Mouse (Mus musculus) ES-E14 (cell line): ENCODE measurements around the gene Rcc2.

ENCODE experiments used
- CHD2 ChIP-seq: IDR thresholded peaks from 2 replicates; pipeline ENCODE4 v1.6.1; 2014; ENCODE audit warnings: mild to moderate bottlenecking, low read depth, low read length, inconsistent platforms
- HCFC1 ChIP-seq: IDR thresholded peaks from 2 replicates; pipeline ENCODE4 v1.6.1; 2012; ENCODE audit warnings: low read length, inconsistent platforms, borderline replicate concordance; ENCODE audit not compliant: insufficient read depth
- ZC3H11A ChIP-seq: IDR thresholded peaks from 2 replicates; pipeline ENCODE4 v1.6.1; 2012; ENCODE audit warnings: low read depth, mild to moderate bottlenecking, inconsistent platforms, low read length, borderline replicate concordance

DNA sequence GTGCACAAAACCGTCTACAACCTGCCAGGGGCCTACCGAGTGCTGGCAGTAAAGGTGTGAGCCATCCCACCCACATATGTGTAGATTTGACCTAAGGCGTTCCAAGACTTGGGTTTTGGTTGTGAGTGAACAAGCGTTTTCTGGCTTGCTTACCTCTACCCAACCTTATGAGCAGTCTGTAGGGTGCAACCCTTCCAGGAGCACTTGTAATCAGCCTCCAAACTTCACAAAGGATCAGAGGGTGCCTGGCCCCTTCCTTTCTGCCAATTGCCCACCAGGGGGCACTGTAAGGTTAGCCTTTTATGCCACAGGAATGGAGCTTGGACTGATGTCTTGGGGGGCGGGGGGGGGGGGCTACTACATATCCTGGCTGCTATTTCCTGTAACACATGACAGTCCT is 23.5 kb downstream of the Rcc2 start:
- TF ChIP-seq ZC3H11A (no peak), CHD2 (no peak), HCFC1 (no peak)
